25 mouse cellular contexts compared by ENCODE assay signal in the genomic region with DNA sequence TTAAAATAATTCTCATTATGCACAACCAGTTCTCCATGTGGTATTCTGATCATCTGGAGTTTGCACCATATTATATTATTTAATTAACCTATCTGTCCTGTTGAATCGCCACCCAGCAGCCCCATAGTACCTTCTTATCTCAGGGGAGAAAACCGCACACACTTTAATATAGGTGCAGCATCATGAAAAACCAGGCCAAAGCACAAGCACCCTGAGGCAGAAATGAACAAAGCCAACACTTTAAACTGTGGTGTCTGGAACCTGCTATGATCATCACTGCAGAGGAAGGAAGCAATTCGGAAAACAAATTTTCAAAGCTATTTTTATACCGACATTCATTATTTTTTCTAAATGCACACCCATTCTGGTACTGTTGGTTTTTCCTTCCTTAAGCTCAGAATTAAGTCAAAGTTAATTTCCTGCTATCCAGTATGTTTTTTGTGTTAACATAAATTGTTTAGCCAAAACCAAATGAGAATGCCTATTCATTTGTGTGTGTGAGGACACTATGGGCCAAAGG.
DNase-seq lines count a peak whose midpoint lies in the region; ATAC-seq and TF ChIP-seq lines count a peak whose summit lies in the region.
"Had no signal": no experiment of that assay in that cellular context is flagged by ENCODE, and none has a peak within 500 bp of the region (broad histone marks: within the 10 kb centered on the region; RNA-seq: fewer than 3 reads in every experiment).

No protein-coding gene starts in this region.

- no peak for TF ChIP-seq CTCF in gastrocnemius, adult 2 months (IDR thresholded peaks at IDR 0.05)
- TF ChIP-seq CTCF in heart, postnatal 0 days (IDR thresholded peaks at IDR 0.05; ENCODE audit: low read depth): no peak
- TF ChIP-seq CTCF in lung, postnatal 0 days (IDR thresholded peaks at IDR 0.05): no peak
- no peak for TF ChIP-seq CTCF in lung, adult 2 months (IDR thresholded peaks at IDR 0.05; ENCODE audit: insufficient read depth, low read length)
- TF ChIP-seq CTCF in liver, postnatal 0 days (IDR thresholded peaks at IDR 0.05; ENCODE audit: low read depth): no peak

- H3K9me3 ChIP-seq in heart, postnatal 0 days (replicated peaks; ENCODE audit: control insufficient read depth, low read length): no peaks in the 10 kb centered on the region
- no peaks in the 10 kb centered on the region for H3K9me3 ChIP-seq in lung, postnatal 0 days (ENCODE audit: low read length)
- no peaks in the 10 kb centered on the region for H3K9me3 ChIP-seq in liver, postnatal 0 days (ENCODE audit: low read length)
- H3K9me3 ChIP-seq: forebrain, embryonic 13.5 days; heart, embryonic 13.5 days; limb, embryonic 13.5 days; midbrain, embryonic 10.5 days; neural tube, embryonic 12.5 days had no signal

- ATAC-seq in heart, postnatal 0 days (ENCODE audit: insufficient read depth, low read depth): no peak
- ATAC-seq in lung, postnatal 0 days: no peak
- no peak for ATAC-seq in liver, postnatal 0 days
- ATAC-seq: forebrain, embryonic 13.5 days; intestine, postnatal 0 days; Patski had no signal

- peak overlapping the region; percentile 72 for H3K27ac ChIP-seq in gastrocnemius, adult 2 months
- peak overlapping the region; percentile 43 for H3K27ac ChIP-seq in heart, postnatal 0 days (ENCODE audit: low read depth)
- no peak overlapping the region for H3K27ac ChIP-seq in lung, postnatal 0 days (ENCODE audit: low read length)
- no peak overlapping the region for H3K27ac ChIP-seq in liver, postnatal 0 days (ENCODE audit: low read depth)
- H3K27ac ChIP-seq: forebrain, embryonic 13.5 days; heart, embryonic 13.5 days; hindbrain, embryonic 14.5 days; limb, embryonic 13.5 days; midbrain, embryonic 10.5 days; neural tube, embryonic 12.5 days; stomach, postnatal 0 days had no signal

- no peak overlapping the region for H3K4me2 ChIP-seq in heart, postnatal 0 days (ENCODE audit: low read depth, low read length)
- H3K4me2 ChIP-seq in lung, postnatal 0 days (replicated peaks; ENCODE audit: low read depth, low read length): no peak overlapping the region
- no peak overlapping the region for H3K4me2 ChIP-seq in liver, postnatal 0 days (ENCODE audit: low read depth, low read length)
- H3K4me2 ChIP-seq: forebrain, embryonic 13.5 days; heart, embryonic 13.5 days; hindbrain, embryonic 14.5 days; limb, embryonic 13.5 days; liver, embryonic 11.5 days; neural tube, embryonic 12.5 days had no signal

- TF ChIP-seq POLR2A in lung, adult 2 months (IDR thresholded peaks at IDR 0.05; ENCODE audit: borderline replicate concordance, extremely low read depth, low read depth, low read length): no peak

- TF ChIP-seq EP300 in heart, postnatal 0 days (IDR thresholded peaks at IDR 0.05; ENCODE audit: low read depth): no peak
- peak; percentile 46 for TF ChIP-seq EP300 in lung, postnatal 0 days (IDR thresholded peaks at IDR 0.05)
- TF ChIP-seq EP300 in liver, postnatal 0 days (IDR thresholded peaks at IDR 0.05; ENCODE audit: low read depth): no peak

- 59% methylated on average over 4 of the region's 4 CpGs for WGBS in heart, postnatal 0 days
- 54% methylated on average over 4 of the region's 4 CpGs for WGBS in lung, postnatal 0 days
- 54% methylated on average over 4 of the region's 4 CpGs for WGBS in lung, adult 2 months
- 56% methylated on average over 4 of the region's 4 CpGs for WGBS in liver, postnatal 0 days (ENCODE audit: insufficient replicate concordance)

- intact Hi-C loops in gastrocnemius, adult 2 months (cut with DNase I): no loop called here

- H3K27me3 ChIP-seq in heart, postnatal 0 days (ENCODE audit: control insufficient read depth, insufficient read depth, low read length): no peaks in the 10 kb centered on the region
- no peaks in the 10 kb centered on the region for H3K27me3 ChIP-seq in lung, postnatal 0 days (replicated peaks; ENCODE audit: insufficient read depth, low read length)
- H3K27me3 ChIP-seq in liver, postnatal 0 days (ENCODE audit: insufficient read depth, low read length): no peaks in the 10 kb centered on the region
- H3K27me3 ChIP-seq: forebrain, embryonic 13.5 days; heart, embryonic 13.5 days; limb, embryonic 13.5 days; neural tube, embryonic 12.5 days; Patski had no signal

- no peaks in the 10 kb centered on the region for H3K36me3 ChIP-seq in heart, postnatal 0 days (replicated peaks; ENCODE audit: control insufficient read depth, insufficient read depth, low read length)
- no peaks in the 10 kb centered on the region for H3K36me3 ChIP-seq in lung, postnatal 0 days (ENCODE audit: insufficient read depth, low read length)
- H3K36me3 ChIP-seq in liver, postnatal 0 days (replicated peaks; ENCODE audit: insufficient read depth, low read length): no peaks in the 10 kb centered on the region
- H3K36me3 ChIP-seq: heart, embryonic 13.5 days; limb, embryonic 13.5 days; midbrain, embryonic 10.5 days; neural tube, embryonic 12.5 days had no signal

- peaks cover 7% of the 10 kb centered on the region for H3K4me1 ChIP-seq in heart, postnatal 0 days (ENCODE audit: control insufficient read depth, insufficient read depth)
- no peaks in the 10 kb centered on the region for H3K4me1 ChIP-seq in lung, postnatal 0 days (ENCODE audit: insufficient read depth, low read depth, low read length)
- H3K4me1 ChIP-seq in lung, adult 2 months (ENCODE audit: control insufficient read depth, insufficient read depth, low read length): peaks cover 2% of the 10 kb centered on the region; the same call in 1 of the 2 replicates
- no peaks in the 10 kb centered on the region for H3K4me1 ChIP-seq in liver, postnatal 0 days (ENCODE audit: insufficient read depth)
- H3K4me1 ChIP-seq: forebrain, embryonic 13.5 days; midbrain, embryonic 10.5 days; neural tube, embryonic 12.5 days had no signal

- DNase-seq in gastrocnemius, adult 2 months: no peak
- DNase-seq in gastrocnemius, postnatal 4 days (ENCODE audit: low spot score in 2 of 2): no peak
- DNase-seq in heart, postnatal 0 days (ENCODE audit: low spot score): no peak
- DNase-seq in heart, postnatal 4 days: no peak
- DNase-seq in lung, postnatal 0 days (ENCODE audit: low spot score): no peak
- DNase-seq in lung, adult 2 months: no peak
- no peak for DNase-seq in liver, postnatal 0 days
- DNase-seq: adrenal gland, postnatal 10 days; gastrocnemius, postnatal 25 days; kidney, postnatal 14 days; lung, postnatal 14 days; right cerebral cortex, adult 18-20 months; thymus, adult 18-20 months; thymus, postnatal 25 days had no signal

- H3K9ac ChIP-seq in heart, postnatal 0 days (replicated peaks; ENCODE audit: low read depth, low read length): no peak overlapping the region
- no peak overlapping the region for H3K9ac ChIP-seq in lung, postnatal 0 days (replicated peaks; ENCODE audit: low read depth)
- no peak overlapping the region for H3K9ac ChIP-seq in liver, postnatal 0 days (replicated peaks)
- H3K9ac ChIP-seq: forebrain, embryonic 13.5 days; heart, embryonic 13.5 days; hindbrain, embryonic 14.5 days; limb, embryonic 13.5 days; neural tube, embryonic 12.5 days had no signal

- H3K4me3 ChIP-seq in gastrocnemius, adult 2 months: no peak overlapping the region
- H3K4me3 ChIP-seq in heart, postnatal 0 days (ENCODE audit: low read depth, low read length): no peak overlapping the region
- H3K4me3 ChIP-seq in lung, postnatal 0 days (ENCODE audit: low read depth, low read length): no peak overlapping the region
- H3K4me3 ChIP-seq in lung, adult 2 months (replicated peaks; ENCODE audit: extremely low read depth, low read depth, low read length): no peak overlapping the region
- no peak overlapping the region for H3K4me3 ChIP-seq in liver, postnatal 0 days (ENCODE audit: low read depth, low read length)
- H3K4me3 ChIP-seq: forebrain, embryonic 13.5 days; heart, embryonic 13.5 days; limb, embryonic 13.5 days; midbrain, embryonic 10.5 days; myocyte; neural tube, embryonic 12.5 days had no signal

Comparison
In these comparisons a context has a peak if more than half of its experiments do, and no peak if none do; other contexts are left out.
1. H3K27ac ChIP-seq: peak in gastrocnemius, adult 2 months (single experiment) and heart, postnatal 0 days (single experiment); none in lung, postnatal 0 days (single experiment) and liver, postnatal 0 days (single experiment).